Mouse (Mus musculus) 3T3-L1 (cell line): Measurements from ENCODE around the gene Pnkd.
A peak's percentile ranks its signal among the peaks of the same experiment; 100 is the strongest.
"Not testable (repeated sequence)": the region's sequence is repeated elsewhere in the genome, so short reads cannot be mapped to it uniquely, and the experiment has no call there.

Experiments
- DNase-seq: peaks from one replicate; pipeline ENCODE4 v3.0.0-alpha.2; 2015; ENCODE audit warnings: low read depth, low spot score

The Pnkd gene

GRCm38 (mm10) chr1:74278538-74278937, 6.2 kb upstream of the Pnkd start, which contains the start of gene Gpbar1:
Gene Gpbar1 (plus strand): TSS chr1:74278550.
- no peak for DNase-seq

- DNase-seq = no peak
Observed at GRCm38 (mm10) chr1:74278988-74279387, 5.7 kb upstream of the Pnkd start.

- no peak for DNase-seq
Observed at GRCm38 (mm10) chr1:74280591-74281325, 4.0 kb upstream of the Pnkd start.

- DNase-seq = no peak
Observed at GRCm38 (mm10) chr1:74281372-74281771, 3.4 kb upstream of the Pnkd start.

- DNase-seq = no peak
Observed at GRCm38 (mm10) chr1:74281886-74282285, 2.8 kb upstream of the Pnkd start.

GRCm38 (mm10) chr1:74282896-74283625, 1.7 kb upstream of the Pnkd start:
- DNase-seq = no peak

- DNase-seq = peak; percentile 68
Observed at GRCm38 (mm10) chr1:74283686-74284463, 855 bp upstream of the Pnkd start.

GRCm38 (mm10) chr1:74285212-74286010, 681 bp downstream of the Pnkd start:
- DNase-seq = peak; percentile 57

- DNase-seq = not testable (repeated sequence)
Observed at GRCm38 (mm10) chr1:74286869-74287607, 2.3 kb downstream of the Pnkd start.

GRCm38 (mm10) chr1:74288327-74288726, 3.6 kb downstream of the Pnkd start:
- no peak for DNase-seq

GRCm38 (mm10) chr1:74289248-74289647, 4.5 kb downstream of the Pnkd start:
- no peak for DNase-seq

GRCm38 (mm10) chr1:74289740-74290139, 5.0 kb downstream of the Pnkd start:
- no peak for DNase-seq

- no peak for DNase-seq
Observed at GRCm38 (mm10) chr1:74290141-74290540, 5.4 kb downstream of the Pnkd start.

GRCm38 (mm10) chr1:74292331-74293020, 7.7 kb downstream of the Pnkd start:
- DNase-seq = no peak

- no peak for DNase-seq
Observed at GRCm38 (mm10) chr1:74293306-74293960, 8.7 kb downstream of the Pnkd start.

GRCm38 (mm10) chr1:74294090-74294643, 9.4 kb downstream of the Pnkd start:
- no peak for DNase-seq

GRCm38 (mm10) chr1:74294733-74295455, 10.2 kb downstream of the Pnkd start:
- DNase-seq = no peak

- peak; percentile 99 for DNase-seq
Observed at GRCm38 (mm10) chr1:74295456-74296171, 10.9 kb downstream of the Pnkd start.
